Mouse (Mus musculus): Measurements from ENCODE around the gene Ipo9.

DNA sequence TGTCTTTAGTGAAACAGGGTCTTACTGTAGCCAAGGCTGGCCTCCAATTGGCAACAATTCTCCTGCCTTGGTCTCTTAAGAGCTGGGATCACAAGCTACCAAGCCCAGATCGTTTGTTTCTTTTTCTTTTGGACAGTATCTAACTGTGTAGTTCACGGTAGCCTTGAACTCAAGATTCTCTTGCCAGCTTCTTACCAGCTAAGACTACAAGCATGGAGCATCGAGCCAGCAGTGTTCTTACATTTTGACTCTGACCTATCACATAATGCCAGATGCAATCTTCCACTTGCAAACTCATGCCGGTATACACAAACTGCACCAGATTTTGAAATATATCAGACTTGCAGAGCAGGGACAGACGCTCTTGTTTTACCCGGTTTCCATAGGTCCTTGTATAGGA is 7.5 kb downstream of the Ipo9 start:
- TF ChIP-seq CTCF (IDR thresholded peaks at IDR 0.05; ENCODE audit: control insufficient read depth, insufficient read depth, insufficient read length) = no peak
- TF ChIP-seq MYOD1 (IDR thresholded peaks at IDR 0.05; ENCODE audit: control insufficient read depth, insufficient read length, low read depth) = no peak
- no peak for TF ChIP-seq FOSL1 (IDR thresholded peaks at IDR 0.05; ENCODE audit: insufficient read depth, low read length, poor library complexity, severe bottlenecking)
- no peak for TF ChIP-seq CEBPB (IDR thresholded peaks at IDR 0.05; ENCODE audit: low read depth)
- TF ChIP-seq USF1 (IDR thresholded peaks at IDR 0.05; ENCODE audit: low read depth) = no peak
- TF ChIP-seq MAX (IDR thresholded peaks at IDR 0.05) = no peak
